42 mouse cellular contexts compared by ENCODE assay signal in genomic region chr11:63035420-63036211, GRCm38 (mm10). TPM values are rescaled to one million over a fixed set of nuclear protein-coding genes. Genes with fewer than 3 reads are reported as not detected.
DNase-seq lines count a peak whose midpoint lies in the region; ATAC-seq and TF ChIP-seq lines count a peak whose summit lies in the region.
"Had no signal": no experiment of that assay in that cellular context is flagged by ENCODE, and none has a peak within 500 bp of the region (broad histone marks: within the 10 kb centered on the region; RNA-seq: fewer than 3 reads in every experiment).

No protein-coding gene starts in this region.

- no peak overlapping the region for H3K4me2 ChIP-seq in liver, embryonic 11.5 days
- no peak overlapping the region for H3K4me2 ChIP-seq in lung, postnatal 0 days (replicated peaks; ENCODE audit: low read depth, low read length)
- H3K4me2 ChIP-seq: embryonic facial prominence, embryonic 15.5 days; forebrain, embryonic 15.5 days; heart, embryonic 13.5 days; hindbrain, embryonic 15.5 days had no signal

- no peak for TF ChIP-seq CTCF in liver, adult 2 months (IDR thresholded peaks at IDR 0.05; ENCODE audit: low read depth, low read length)
- no peak for TF ChIP-seq CTCF in lung, postnatal 0 days (IDR thresholded peaks at IDR 0.05)

- no peaks in the 10 kb centered on the region for H3K4me1 ChIP-seq in liver, adult 2 months (ENCODE audit: control insufficient read depth, insufficient read depth, low read length)
- no peaks in the 10 kb centered on the region for H3K4me1 ChIP-seq in liver, embryonic 11.5 days (replicated peaks; ENCODE audit: control insufficient read depth, insufficient read depth, low read length)
- H3K4me1 ChIP-seq in lung, postnatal 0 days (ENCODE audit: insufficient read depth, low read depth, low read length), result no peaks in the 10 kb centered on the region
- peaks cover 12% of the 10 kb centered on the region for H3K4me1 ChIP-seq in forebrain, embryonic 10.5 days
- H3K4me1 ChIP-seq: forebrain, embryonic 15.5 days had no signal

- no peak overlapping the region for H3K27ac ChIP-seq in liver, adult 2 months (replicated peaks; ENCODE audit: insufficient read depth, low read depth, low read length)
- H3K27ac ChIP-seq in liver, embryonic 11.5 days (ENCODE audit: low read depth, low read length), result no peak overlapping the region
- no peak overlapping the region for H3K27ac ChIP-seq in lung, postnatal 0 days (ENCODE audit: low read length)
- H3K27ac ChIP-seq in forebrain, embryonic 10.5 days, result no peak overlapping the region
- H3K27ac ChIP-seq: embryonic facial prominence, embryonic 15.5 days; forebrain, embryonic 15.5 days; gastrocnemius, adult 2 months; heart, adult 2 months; heart, embryonic 13.5 days; hindbrain, embryonic 15.5 days; macrophage had no signal

- no peak for TF ChIP-seq POLR2A in liver, adult 2 months (IDR thresholded peaks at IDR 0.05; ENCODE audit: extremely low read depth, insufficient read depth, low read length)

- H3K4me3 ChIP-seq in liver, adult 2 months (ENCODE audit: insufficient read depth, low read depth, low read length), result no peak overlapping the region
- H3K4me3 ChIP-seq in liver, embryonic 11.5 days (ENCODE audit: low read depth, low read length), result no peak overlapping the region
- H3K4me3 ChIP-seq in lung, postnatal 0 days (ENCODE audit: low read depth, low read length), result no peak overlapping the region
- no peak overlapping the region for H3K4me3 ChIP-seq in forebrain, embryonic 10.5 days
- H3K4me3 ChIP-seq: embryonic facial prominence, embryonic 15.5 days; forebrain, embryonic 15.5 days; gastrocnemius, adult 2 months; heart, adult 2 months; heart, embryonic 13.5 days; hindbrain, embryonic 15.5 days had no signal

- no peak for TF ChIP-seq EP300 in lung, postnatal 0 days (IDR thresholded peaks at IDR 0.05)

- DNase-seq in liver, adult 2 months (ENCODE audit: extremely low read depth, low read depth, low spot score), result peak; percentile 9
- DNase-seq in liver, embryonic 11.5 days (ENCODE audit: low spot score), result no peak
- peak; percentile 18 for DNase-seq in lung, postnatal 0 days (ENCODE audit: low spot score)
- no peak for DNase-seq in lung, postnatal 25 days (ENCODE audit: low spot score)
- DNase-seq in large intestine, adult 2 months (ENCODE audit: low read depth, low spot score), result peak; percentile 81
- DNase-seq in forebrain, embryonic 10.5 days (ENCODE audit: extremely low spot score, low spot score), result no peak
- no peak for DNase-seq in neural tube, embryonic 10.5 days (ENCODE audit: extremely low spot score, low spot score)
- DNase-seq: adrenal gland, adult 2 months; adrenal gland, postnatal 36 days; B cell, adult 2 months; cerebellum, adult 18-20 months; cerebellum, postnatal 10 days; gastrocnemius, adult 2 months; gastrocnemius, postnatal 36 days; heart, adult 2 months; heart, postnatal 10 days; kidney, adult 9 months; kidney, postnatal 10 days; layer of hippocampus, adult 9-11 months; lung, adult 18-20 months; midbrain, embryonic 14.5 days; right cerebral cortex, postnatal 25 days; spleen, adult 18-20 months; thymus, postnatal 14 days had no signal

- WGBS in liver, adult 2 months, result 71% methylated on average over 11 of the region's 11 CpGs
- 69% methylated on average over 11 of the region's 11 CpGs for WGBS in liver, embryonic 11.5 days
- WGBS in lung, postnatal 0 days, result 64% methylated on average over 11 of the region's 11 CpGs
- WGBS in large intestine, adult 2 months, result 29% methylated on average over 11 of the region's 11 CpGs
- WGBS in forebrain, embryonic 10.5 days, result 87% methylated on average over 11 of the region's 11 CpGs

- ATAC-seq in liver, embryonic 11.5 days (replicated peaks; ENCODE audit: low FRiP score), result no peak
- no peak for ATAC-seq in lung, postnatal 0 days
- ATAC-seq: activated CD4-positive, CD25-positive, alpha-beta regulatory T cell, adult 4 months; forebrain, embryonic 15.5 days; inflammation-experienced regulatory T-cells, adult 6 months had no signal

- no peaks in the 10 kb centered on the region for H3K79me2 ChIP-seq in liver, adult 2 months (ENCODE audit: control insufficient read depth, insufficient read depth, low read length)

- H3K9me3 ChIP-seq in liver, embryonic 11.5 days (ENCODE audit: control insufficient read depth, low read length), result no peaks in the 10 kb centered on the region
- no peaks in the 10 kb centered on the region for H3K9me3 ChIP-seq in lung, postnatal 0 days (ENCODE audit: low read length)
- no peaks in the 10 kb centered on the region for H3K9me3 ChIP-seq in forebrain, embryonic 10.5 days
- H3K9me3 ChIP-seq: embryonic facial prominence, embryonic 15.5 days; forebrain, embryonic 15.5 days; hindbrain, embryonic 15.5 days had no signal

- H3K27me3 ChIP-seq in liver, adult 2 months (ENCODE audit: control insufficient read depth, insufficient read depth, low read length), result no peaks in the 10 kb centered on the region; the same call in 1 of the 2 replicates
- no peaks in the 10 kb centered on the region for H3K27me3 ChIP-seq in liver, embryonic 11.5 days (replicated peaks; ENCODE audit: control insufficient read depth, insufficient read depth, low read length)
- H3K27me3 ChIP-seq in lung, postnatal 0 days (replicated peaks; ENCODE audit: insufficient read depth, low read length), result no peaks in the 10 kb centered on the region
- H3K27me3 ChIP-seq in forebrain, embryonic 10.5 days (ENCODE audit: poor library complexity, severe bottlenecking), result no peaks in the 10 kb centered on the region
- H3K27me3 ChIP-seq: embryonic facial prominence, embryonic 15.5 days; forebrain, embryonic 15.5 days; heart, embryonic 13.5 days; hindbrain, embryonic 15.5 days had no signal

- H3K9ac ChIP-seq in liver, adult 2 months (ENCODE audit: low read depth, low read length), result no peak overlapping the region
- H3K9ac ChIP-seq in liver, embryonic 11.5 days (ENCODE audit: low read depth, low read length), result no peak overlapping the region
- H3K9ac ChIP-seq in lung, postnatal 0 days (replicated peaks; ENCODE audit: low read depth), result no peak overlapping the region
- H3K9ac ChIP-seq: embryonic facial prominence, embryonic 15.5 days; forebrain, embryonic 15.5 days; heart, embryonic 13.5 days; hindbrain, embryonic 15.5 days had no signal

- H3K36me3 ChIP-seq in liver, adult 2 months (ENCODE audit: control insufficient read depth, insufficient read depth, low read length), result no peaks in the 10 kb centered on the region
- no peaks in the 10 kb centered on the region for H3K36me3 ChIP-seq in liver, embryonic 11.5 days (ENCODE audit: control insufficient read depth, insufficient read depth, low read length)
- no peaks in the 10 kb centered on the region for H3K36me3 ChIP-seq in lung, postnatal 0 days (ENCODE audit: insufficient read depth, low read length)
- no peaks in the 10 kb centered on the region for H3K36me3 ChIP-seq in forebrain, embryonic 10.5 days (replicated peaks)
- H3K36me3 ChIP-seq: embryonic facial prominence, embryonic 15.5 days; forebrain, embryonic 15.5 days; heart, embryonic 13.5 days; hindbrain, embryonic 15.5 days had no signal

RNA-seq across cellular contexts. Expression of gene Tekt3, which starts 25.8 kb away (rescaled TPM):
- not detected in 2 replicates for total RNA-seq in liver, adult 2 months (2014; rRNA removed)
- not detected in 2 replicates for polyA plus RNA-seq in liver, adult 2 months (2012; rRNA removed)
- polyA plus RNA-seq in liver, embryonic 11.5 days (2014; fragmentation: Nextera tagmentation; extraction: Ambion mirVana), result not detected in 2 replicates
- polyA plus RNA-seq in lung, postnatal 0 days (2015; fragmentation: Nextera tagmentation; extraction: Ambion mirVana), result 0.55 and 0.79 TPM in 2 replicates
- polyA plus RNA-seq in large intestine, adult 2 months (2012; rRNA removed), result not detected in 2 replicates
- not detected in 2 replicates for polyA plus RNA-seq in forebrain, embryonic 10.5 days (2016; fragmentation: Nextera tagmentation; extraction: Ambion mirVana)
- total RNA-seq: adrenal gland, adult 2 months; adrenal gland, postnatal 36 days; common myeloid progenitor, adult 5-6 weeks; gastrocnemius, adult 2 months; gastrocnemius, postnatal 36 days; heart, adult 2 months; heart, postnatal 10 days; hematopoietic stem cell, adult 5-6 weeks; left cerebral cortex, postnatal 10 days; megakaryocyte-erythroid progenitor cell, adult 5-6 weeks; neutrophil, adult 5-6 weeks had no signal
- polyA plus RNA-seq: activated CD4-positive, CD25-positive, alpha-beta regulatory T cell, adult 4 months; adrenal gland, adult 2 months; brain, embryonic 14.5 days; forebrain, embryonic 15.5 days; frontal cortex, adult 2 months; heart, adult 2 months; heart, embryonic 13.5 days; hindbrain, embryonic 15.5 days; inflammation-experienced regulatory T-cells, adult 6 months; limb, embryonic 11.5 days; macrophage; midbrain, embryonic 14.5 days; neural tube, embryonic 11.5 days; stomach, embryonic 16.5 days; urinary bladder, adult 2 months had no signal

Comparison
In these comparisons a context has a peak if more than half of its experiments do, and no peak if none do; other contexts are left out.
1. DNase-seq: peak in liver, adult 2 months (single experiment), lung, postnatal 0 days (single experiment) and large intestine, adult 2 months (single experiment); none in liver, embryonic 11.5 days (single experiment), lung, postnatal 25 days (single experiment), forebrain, embryonic 10.5 days (single experiment) and neural tube, embryonic 10.5 days (single experiment).